Comparison of ENCODE assay signal across 18 mouse cellular contexts in genomic region chr5:76064686-76065085, GRCm38 (mm10).
A peak's percentile ranks its signal among the peaks of the same experiment; 100 is the strongest.
DNase-seq lines count a peak whose midpoint lies in the region; ATAC-seq lines count a peak whose summit lies in the region.
"Had no signal": no experiment of that assay in that cellular context is flagged by ENCODE, and none has a peak within 500 bp of the region (broad histone marks: within the 10 kb centered on the region; RNA-seq: fewer than 3 reads in every experiment).

No protein-coding gene starts in this region.

- H3K27me3 ChIP-seq in heart, embryonic 16.5 days (ENCODE audit: control insufficient read depth, insufficient read depth, low read length), result no peaks in the 10 kb centered on the region
- H3K27me3 ChIP-seq in midbrain, embryonic 11.5 days (ENCODE audit: control insufficient read depth, insufficient read depth, low read length), result no peaks in the 10 kb centered on the region
- no peaks in the 10 kb centered on the region for H3K27me3 ChIP-seq in midbrain, embryonic 10.5 days (ENCODE audit: low read depth, poor library complexity, severe bottlenecking)
- H3K27me3 ChIP-seq: embryonic facial prominence, embryonic 13.5 days; forebrain, embryonic 12.5 days; heart, embryonic 13.5 days; hindbrain, embryonic 12.5 days had no signal

- H3K36me3 ChIP-seq in heart, embryonic 16.5 days (ENCODE audit: control insufficient read depth, insufficient read depth), result no peaks in the 10 kb centered on the region
- no peaks in the 10 kb centered on the region for H3K36me3 ChIP-seq in midbrain, embryonic 11.5 days (ENCODE audit: control insufficient read depth, insufficient read depth, low read length)
- no peaks in the 10 kb centered on the region for H3K36me3 ChIP-seq in midbrain, embryonic 10.5 days
- H3K36me3 ChIP-seq: embryonic facial prominence, embryonic 13.5 days; forebrain, embryonic 12.5 days; heart, embryonic 13.5 days; hindbrain, embryonic 12.5 days had no signal

- DNase-seq in heart, postnatal 36 days, result no peak
- DNase-seq in layer of hippocampus, adult 9-11 months, result peak; percentile 6
- no peak for DNase-seq in layer of hippocampus, adult 11-12 months (ENCODE audit: low spot score)
- DNase-seq in midbrain, embryonic 11.5 days (ENCODE audit: low spot score, missing footprints), result peak; percentile 56
- DNase-seq in midbrain, embryonic 10.5 days (ENCODE audit: low spot score), result no peak
- DNase-seq: adrenal gland, postnatal 25 days; cerebellum, adult 18-20 months; cerebellum, adult 9-11 months; cerebellum, postnatal 36 days; gastrocnemius, postnatal 10 days had no signal

- H3K9me3 ChIP-seq in heart, embryonic 16.5 days (replicated peaks; ENCODE audit: control insufficient read depth, low read length), result no peaks in the 10 kb centered on the region
- no peaks in the 10 kb centered on the region for H3K9me3 ChIP-seq in midbrain, embryonic 11.5 days (ENCODE audit: control insufficient read depth, low read length)
- no peaks in the 10 kb centered on the region for H3K9me3 ChIP-seq in midbrain, embryonic 10.5 days (replicated peaks)
- H3K9me3 ChIP-seq: embryonic facial prominence, embryonic 13.5 days; forebrain, embryonic 12.5 days; heart, embryonic 13.5 days; hindbrain, embryonic 12.5 days had no signal

- no peak overlapping the region for H3K4me2 ChIP-seq in heart, embryonic 16.5 days (ENCODE audit: low read depth, low read length)
- no peak overlapping the region for H3K4me2 ChIP-seq in midbrain, embryonic 11.5 days
- H3K4me2 ChIP-seq: embryonic facial prominence, embryonic 13.5 days; forebrain, embryonic 12.5 days; heart, embryonic 13.5 days; hindbrain, embryonic 12.5 days had no signal

- intact Hi-C loops in heart, postnatal 36 days (cut with DNase I), result no loop called here

- ATAC-seq in heart, embryonic 16.5 days (replicated peaks; ENCODE audit: extremely low read depth, insufficient read depth, low FRiP score), result 0 out of 2 replicates have a peak, but pooled peaks have one; percentile 32
- no peak for ATAC-seq in midbrain, embryonic 11.5 days (ENCODE audit: low FRiP score)
- ATAC-seq: forebrain, embryonic 16.5 days; hindbrain, embryonic 16.5 days; inflammation-experienced regulatory T-cells, adult 6 months had no signal

- no peak overlapping the region for H3K27ac ChIP-seq in heart, embryonic 16.5 days (ENCODE audit: low read length)
- no peak overlapping the region for H3K27ac ChIP-seq in midbrain, embryonic 11.5 days (ENCODE audit: low read depth, low read length)
- H3K27ac ChIP-seq in midbrain, embryonic 10.5 days (replicated peaks), result no peak overlapping the region
- H3K27ac ChIP-seq: embryonic facial prominence, embryonic 13.5 days; forebrain, embryonic 12.5 days; heart, embryonic 13.5 days; hindbrain, embryonic 12.5 days had no signal

- no peak overlapping the region for H3K9ac ChIP-seq in heart, embryonic 16.5 days (ENCODE audit: low read length)
- H3K9ac ChIP-seq in midbrain, embryonic 11.5 days (ENCODE audit: low read length), result no peak overlapping the region
- H3K9ac ChIP-seq: embryonic facial prominence, embryonic 13.5 days; forebrain, embryonic 12.5 days; heart, embryonic 13.5 days; hindbrain, embryonic 12.5 days had no signal

- WGBS in heart, embryonic 16.5 days, result 40% methylated on average over 5 of the region's 5 CpGs
- 74% methylated on average over 5 of the region's 5 CpGs for WGBS in midbrain, embryonic 11.5 days
- 84% methylated on average over 5 of the region's 5 CpGs for WGBS in midbrain, embryonic 10.5 days

- H3K4me3 ChIP-seq in heart, embryonic 16.5 days (ENCODE audit: low read length), result no peak overlapping the region
- no peak overlapping the region for H3K4me3 ChIP-seq in midbrain, embryonic 11.5 days (ENCODE audit: low read depth, low read length)
- no peak overlapping the region for H3K4me3 ChIP-seq in midbrain, embryonic 10.5 days
- H3K4me3 ChIP-seq: embryonic facial prominence, embryonic 13.5 days; forebrain, embryonic 12.5 days; heart, embryonic 13.5 days; hindbrain, embryonic 12.5 days had no signal

- H3K4me1 ChIP-seq in heart, embryonic 16.5 days (ENCODE audit: control insufficient read depth, insufficient read depth, low read length), result peaks cover 11% of the 10 kb centered on the region
- H3K4me1 ChIP-seq in midbrain, embryonic 11.5 days (ENCODE audit: control insufficient read depth, insufficient read depth, low read length), result no peaks in the 10 kb centered on the region
- peaks cover 26% of the 10 kb centered on the region for H3K4me1 ChIP-seq in midbrain, embryonic 10.5 days
- H3K4me1 ChIP-seq: embryonic facial prominence, embryonic 13.5 days; forebrain, embryonic 12.5 days; hindbrain, embryonic 12.5 days had no signal

Comparison
In these comparisons a context has a peak if more than half of its experiments do, and no peak if none do; other contexts are left out.
1. DNase-seq: peak in layer of hippocampus, adult 9-11 months (single experiment) and midbrain, embryonic 11.5 days (single experiment); none in heart, postnatal 36 days (0 of 2), layer of hippocampus, adult 11-12 months (single experiment) and midbrain, embryonic 10.5 days (single experiment).